Mouse (Mus musculus): Measurements from ENCODE around the gene Ppdpf.

Gene Ppdpf

GRCm38 (mm10) chr2:181220361-181220760 is 33.3 kb downstream of the Ppdpf start:
- DNase-seq: no peak

- DNase-seq: no peak
These were observed 37.9 kb downstream of the Ppdpf start for GRCm38 (mm10) chr2:181224994-181225393.

- no peak for DNase-seq
These were observed 40.1 kb downstream of the Ppdpf start for GRCm38 (mm10) chr2:181227122-181227521.

GRCm38 (mm10) chr2:181228335-181228734 is 41.3 kb downstream of the Ppdpf start:
- no peak for DNase-seq

- DNase-seq: no peak
These were observed 44.1 kb downstream of the Ppdpf start for GRCm38 (mm10) chr2:181231171-181231570.

- no peak for DNase-seq
These were observed 46.4 kb downstream of the Ppdpf start for GRCm38 (mm10) chr2:181233443-181233842.

GRCm38 (mm10) chr2:181234680-181235079 is 47.6 kb downstream of the Ppdpf start:
- no peak for DNase-seq

- DNase-seq: no peak
These were observed 48.9 kb downstream of the Ppdpf start for GRCm38 (mm10) chr2:181235681-181236566.

- no peak for DNase-seq
These were observed 50.4 kb downstream of the Ppdpf start for GRCm38 (mm10) chr2:181237251-181238014.

GRCm38 (mm10) chr2:181238091-181238610 is 51.1 kb downstream of the Ppdpf start:
- DNase-seq: no peak

Data from liver (tissue).